8 mouse cellular contexts compared by ENCODE assay signal in the genomic region with DNA sequence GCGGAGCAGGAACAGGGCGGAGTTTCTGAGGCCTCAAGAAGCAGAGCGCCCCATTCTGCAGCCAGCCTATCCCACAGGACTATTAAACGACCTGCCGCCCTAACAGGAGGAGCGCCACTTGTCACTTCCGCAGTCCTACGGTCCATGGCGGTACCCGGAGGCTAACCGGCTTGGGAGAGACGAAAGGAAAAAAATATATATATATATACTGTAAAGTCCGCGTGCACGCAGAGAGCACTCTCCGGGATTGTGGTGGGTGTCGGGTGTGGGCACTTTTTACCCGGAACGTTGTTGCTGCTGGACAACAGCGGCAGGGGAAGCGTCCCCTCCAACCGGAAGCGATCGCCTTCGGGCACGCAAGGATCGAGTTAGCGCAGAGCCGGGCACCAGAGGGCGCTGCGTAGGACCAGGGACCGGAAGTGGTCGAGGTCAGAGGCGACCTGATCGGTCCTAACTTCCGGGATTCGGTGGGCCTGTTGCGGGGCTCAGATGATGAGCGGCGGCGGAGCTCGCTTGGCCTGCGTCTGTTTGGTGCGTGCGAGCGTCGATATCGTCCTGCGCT. TPM values are rescaled to one million over a fixed set of nuclear protein-coding genes. Genes with fewer than 3 reads are reported as not detected.
A peak's percentile ranks its signal among the peaks of the same experiment; 100 is the strongest.
DNase-seq lines count a peak whose midpoint lies in the region; ATAC-seq lines count a peak whose summit lies in the region.

TSS of gene Aurkaip1 (plus strand) at position 68 of the 562 bp plus-strand sequence.

- H3K36me3 ChIP-seq in lung, embryonic 16.5 days (ENCODE audit: control insufficient read depth, insufficient read depth, low read length) = peaks cover 12% of the 10 kb centered on the region

- peak within 1 kb of the TSS; percentile 96 for H3K27ac ChIP-seq in lung, embryonic 16.5 days (ENCODE audit: low read length)

- H3K27me3 ChIP-seq in lung, embryonic 16.5 days (ENCODE audit: control insufficient read depth, insufficient read depth, low read depth, low read length) = no peaks in the 10 kb centered on the region

- H3K4me1 ChIP-seq in lung, embryonic 16.5 days (replicated peaks; ENCODE audit: control insufficient read depth, insufficient read depth, low read length) = peaks cover 23% of the 10 kb centered on the region

- 0% methylated on average over 49 of the region's 49 CpGs for WGBS in lung, embryonic 16.5 days

- H3K4me3 ChIP-seq in lung, embryonic 16.5 days (ENCODE audit: low read length) = peak within 1 kb of the TSS; percentile 88

- H3K9ac ChIP-seq in lung, embryonic 16.5 days (ENCODE audit: low read length) = peak within 1 kb of the TSS; percentile 94

- peak; percentile 89 to 93 for ATAC-seq in hematopoietic stem cell, adult 5-6 weeks (replicated peaks in 1 of 2; ENCODE audit: insufficient read depth in 1 of 2, low FRiP score in 2 of 2, low TSS enrichment in 1 of 2, low read depth in 1 of 2, poor library complexity in 2 of 2, severe bottlenecking in 2 of 2)
- peak; percentile 93 for ATAC-seq in lung, embryonic 16.5 days (ENCODE audit: low read depth)

- no peaks in the 10 kb centered on the region for H3K9me3 ChIP-seq in lung, embryonic 16.5 days (ENCODE audit: control insufficient read depth, low read length)

- peak; percentile 90 for DNase-seq in MEL-GATA-1-ER (ENCODE audit: extremely low read depth, low read depth)
- peak; percentile 94 for DNase-seq in cerebellum, adult 8-10 months
- DNase-seq in forelimb bud, embryonic 11.5 days (ENCODE audit: low read depth, low spot score) = peak; percentile 97
- DNase-seq in layer of hippocampus, adult 9-10 months (ENCODE audit: low spot score) = peak; percentile 82
- peak; percentile 82 for DNase-seq in ovary, postnatal 10 days (ENCODE audit: low spot score)
- peak; percentile 92 to 96 for DNase-seq in thymus, postnatal 10 days (ENCODE audit: low spot score in 2 of 2)

- peak within 1 kb of the TSS; percentile 89 for H3K4me2 ChIP-seq in lung, embryonic 16.5 days (ENCODE audit: low read depth, low read length)

RNA-seq across cellular contexts. Expression of gene Aurkaip1, which starts in this region (rescaled TPM):
- 93.5 and 114 TPM in 2 replicates for total RNA-seq in hematopoietic stem cell, adult 5-6 weeks (2017)
- 141 and 146 TPM in 2 replicates for polyA plus RNA-seq in lung, embryonic 16.5 days (2015; fragmentation: Nextera tagmentation; extraction: Ambion mirVana)

Comparison
In these comparisons a context has a peak if more than half of its experiments do, and no peak if none do; other contexts are left out.
1. Peak in every context shown above with its lines: DNase-seq, ATAC-seq, H3K4me3 ChIP-seq and H3K27ac ChIP-seq.